Mouse (Mus musculus) megakaryocyte, embryonic 14.5 days (primary cell): ENCODE data around the gene Cpne7.

Experiments used
- FLI1 ChIP-seq: IDR thresholded peaks from 2 replicates; pipeline ENCODE4 v1.6.1; 2012; ENCODE audit warnings: low read length, inconsistent platforms, mixed read lengths
- GATA1 ChIP-seq: IDR thresholded peaks from 3 replicates; pipeline ENCODE4 v1.6.1; 2012; ENCODE audit warnings: mixed read lengths, low read length, inconsistent platforms, borderline replicate concordance

GRCm38 (mm10) chr8:123137645-123138077 is 20.5 kb downstream of the Cpne7 start:
- no peak for TF ChIP-seq FLI1
- TF ChIP-seq GATA1 = no peak
